Mouse (Mus musculus): Measurements from ENCODE around the gene Cc2d2b. TPM values are rescaled to one million over a fixed set of nuclear protein-coding genes. Genes with fewer than 3 reads are reported as not detected.

Cc2d2b gene
- polyA plus RNA-seq, 1 experiment: 0.18 TPM

GRCm38 (mm10) chr19:40805176-40805737 is 56.7 kb downstream of the Cc2d2b start:
- no peak for TF ChIP-seq FLI1 (IDR thresholded peaks at IDR 0.05; ENCODE audit: low read length)
- TF ChIP-seq GATA1 (IDR thresholded peaks at IDR 0.05; ENCODE audit: borderline replicate concordance, low read length): no peak
- no peaks in the 10 kb centered on the region for H3K27me3 ChIP-seq (replicated peaks)
- H3K36me3 ChIP-seq (replicated peaks; ENCODE audit: low read length): peaks cover 41% of the 10 kb centered on the region
- peaks cover 55% of the 10 kb centered on the region for H3K4me1 ChIP-seq
- no peaks in the 10 kb centered on the region for H3K9me3 ChIP-seq
- no peak overlapping the region for H3K4me3 ChIP-seq (replicated peaks)

DNA sequence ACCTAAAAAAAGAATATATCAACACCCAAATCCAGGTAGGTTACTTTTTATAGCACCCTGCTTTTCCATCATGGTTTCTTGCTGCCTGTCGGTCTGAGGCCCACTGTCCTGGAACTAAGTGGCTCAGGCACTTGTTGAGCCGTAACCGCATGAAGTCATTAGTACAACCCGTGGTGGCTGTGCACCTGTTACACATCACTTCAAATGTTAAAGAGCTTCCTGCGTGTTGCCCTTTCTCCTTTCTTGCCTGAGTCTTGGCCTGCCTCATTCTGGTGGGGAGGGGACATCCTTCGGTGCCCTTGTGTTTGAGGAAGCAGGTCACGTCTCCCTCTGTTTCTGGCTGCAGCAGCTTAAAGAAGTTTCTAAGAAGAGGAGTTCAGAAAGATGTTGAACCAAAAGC is 61.3 kb downstream of the Cc2d2b start:
- no peak for TF ChIP-seq GATA1 (IDR thresholded peaks at IDR 0.05; ENCODE audit: borderline replicate concordance, low read length)
- TF ChIP-seq FLI1 (IDR thresholded peaks at IDR 0.05; ENCODE audit: low read length): no peak
- peaks cover 78% of the 10 kb centered on the region for H3K4me1 ChIP-seq
- peaks cover 57% of the 10 kb centered on the region for H3K36me3 ChIP-seq (replicated peaks; ENCODE audit: low read length)
- H3K27me3 ChIP-seq (replicated peaks): no peaks in the 10 kb centered on the region
- no peaks in the 10 kb centered on the region for H3K9me3 ChIP-seq
- H3K4me3 ChIP-seq (replicated peaks): no peak overlapping the region

GRCm38 (mm10) chr19:40811840-40812239 is 63.3 kb downstream of the Cc2d2b start:
- Histone ChIP-seq H3K9me3 (no peaks in the 10 kb centered on the region), H3K4me3 (replicated peaks) (peak overlapping the region; percentile 11), H3K36me3 (replicated peaks; ENCODE audit: low read length) (peaks cover 59% of the 10 kb centered on the region), H3K27me3 (replicated peaks) (no peaks in the 10 kb centered on the region), H3K4me1 (peaks cover 85% of the 10 kb centered on the region)
- TF ChIP-seq FLI1 (IDR thresholded peaks at IDR 0.05; ENCODE audit: low read length) (no peak), GATA1 (IDR thresholded peaks at IDR 0.05; ENCODE audit: borderline replicate concordance, low read length) (no peak)

DNA sequence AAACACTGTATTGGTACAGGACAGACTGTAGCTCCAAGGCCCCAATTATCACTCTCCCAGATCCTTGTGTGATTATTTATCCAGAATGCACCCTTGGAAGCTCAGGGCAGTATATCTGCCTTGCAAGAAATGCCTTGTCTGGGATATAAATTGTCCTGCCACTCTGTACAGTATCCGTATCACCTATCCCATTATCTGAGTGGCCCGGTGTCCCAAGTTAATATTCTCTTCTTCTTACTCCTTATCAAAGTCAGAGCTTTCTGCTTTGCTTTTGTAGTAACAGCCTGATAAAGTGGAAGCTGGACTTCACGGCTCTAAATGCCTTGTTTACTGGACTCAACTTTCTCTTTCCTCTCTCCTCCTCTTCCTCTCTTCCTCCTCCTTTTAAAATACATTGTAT is 64.2 kb downstream of the Cc2d2b start:
- H3K9me3 ChIP-seq: no peaks in the 10 kb centered on the region
- H3K4me1 ChIP-seq: peaks cover 86% of the 10 kb centered on the region
- peaks cover 56% of the 10 kb centered on the region for H3K36me3 ChIP-seq (replicated peaks; ENCODE audit: low read length)
- no peaks in the 10 kb centered on the region for H3K27me3 ChIP-seq (replicated peaks)
- TF ChIP-seq FLI1 (IDR thresholded peaks at IDR 0.05; ENCODE audit: low read length) (no peak), GATA1 (IDR thresholded peaks at IDR 0.05; ENCODE audit: borderline replicate concordance, low read length) (no peak)
- H3K4me3 ChIP-seq (replicated peaks): peak overlapping the region; percentile 88

DNA sequence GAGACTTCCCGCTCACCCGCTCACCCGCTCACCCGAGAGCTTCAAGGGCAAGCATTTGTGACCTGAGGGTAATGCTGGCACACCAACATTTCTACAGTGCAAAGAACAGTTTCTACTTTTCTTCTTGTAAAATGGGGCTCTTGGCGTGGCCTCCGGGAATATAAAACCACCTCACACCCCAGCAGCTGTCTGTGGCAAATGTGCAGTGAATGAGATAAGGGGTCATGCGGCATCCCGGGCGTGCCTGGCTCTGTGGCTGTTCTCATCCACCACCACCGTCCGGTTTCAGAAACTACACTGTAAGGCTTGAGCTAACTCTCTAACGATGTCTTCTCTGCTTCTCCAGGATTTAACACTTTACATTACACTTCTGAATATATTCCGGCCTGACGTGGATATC is 64.8 kb downstream of the Cc2d2b start:
- H3K4me1 ChIP-seq: peaks cover 86% of the 10 kb centered on the region
- no peaks in the 10 kb centered on the region for H3K27me3 ChIP-seq (replicated peaks)
- H3K36me3 ChIP-seq (replicated peaks; ENCODE audit: low read length): peaks cover 50% of the 10 kb centered on the region
- TF ChIP-seq FLI1 (IDR thresholded peaks at IDR 0.05; ENCODE audit: low read length) (no peak), GATA1 (IDR thresholded peaks at IDR 0.05; ENCODE audit: borderline replicate concordance, low read length) (peak; percentile 71; the same call in 1 of the 3 replicates)
- H3K4me3 ChIP-seq (replicated peaks): peak overlapping the region; percentile 88
- no peaks in the 10 kb centered on the region for H3K9me3 ChIP-seq

DNA sequence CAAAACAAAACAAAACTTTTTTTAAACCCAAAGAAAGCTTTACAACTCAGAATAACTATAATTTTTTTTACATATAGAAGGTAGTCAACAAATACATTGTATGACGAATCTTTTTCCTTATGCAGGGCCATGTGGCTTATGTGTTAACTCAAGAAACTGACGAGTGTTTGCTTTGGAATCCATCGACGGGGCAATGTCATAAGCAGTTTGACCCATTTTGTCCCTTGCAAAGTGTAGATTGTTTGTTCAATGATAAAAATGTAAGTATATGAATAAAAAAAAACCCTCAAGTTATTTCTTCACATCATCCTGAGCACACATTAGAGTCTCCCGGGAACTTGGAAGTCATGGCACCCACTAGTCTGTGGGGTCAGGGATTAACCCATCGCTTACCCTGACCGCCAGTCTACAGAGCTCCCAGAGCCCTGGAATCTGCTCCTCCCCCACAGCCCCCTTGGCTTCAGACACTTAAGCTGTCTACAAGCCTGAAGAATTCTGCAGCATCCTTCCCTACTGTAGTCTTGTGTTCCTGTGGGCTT is 67.2 kb downstream of the Cc2d2b start:
- peak overlapping the region; percentile 53 for H3K4me3 ChIP-seq (replicated peaks)
- peaks cover 94% of the 10 kb centered on the region for H3K4me1 ChIP-seq
- H3K36me3 ChIP-seq (replicated peaks; ENCODE audit: low read length): peaks cover 28% of the 10 kb centered on the region
- no peaks in the 10 kb centered on the region for H3K9me3 ChIP-seq
- no peaks in the 10 kb centered on the region for H3K27me3 ChIP-seq (replicated peaks)
- TF ChIP-seq FLI1 (IDR thresholded peaks at IDR 0.05; ENCODE audit: low read length): no peak
- no peak for TF ChIP-seq GATA1 (IDR thresholded peaks at IDR 0.05; ENCODE audit: borderline replicate concordance, low read length)

- peaks cover 19% of the 10 kb centered on the region for H3K36me3 ChIP-seq (replicated peaks; ENCODE audit: low read length)
- H3K27me3 ChIP-seq (replicated peaks): no peaks in the 10 kb centered on the region
- peaks cover 94% of the 10 kb centered on the region for H3K4me1 ChIP-seq
- H3K9me3 ChIP-seq: no peaks in the 10 kb centered on the region
- no peak for TF ChIP-seq GATA1 (IDR thresholded peaks at IDR 0.05; ENCODE audit: borderline replicate concordance, low read length)
- TF ChIP-seq FLI1 (IDR thresholded peaks at IDR 0.05; ENCODE audit: low read length): no peak
- H3K4me3 ChIP-seq (replicated peaks): peak overlapping the region; percentile 87
Measured at GRCm38 (mm10) chr19:40817901-40818532, 69.5 kb downstream of the Cc2d2b start.

DNA sequence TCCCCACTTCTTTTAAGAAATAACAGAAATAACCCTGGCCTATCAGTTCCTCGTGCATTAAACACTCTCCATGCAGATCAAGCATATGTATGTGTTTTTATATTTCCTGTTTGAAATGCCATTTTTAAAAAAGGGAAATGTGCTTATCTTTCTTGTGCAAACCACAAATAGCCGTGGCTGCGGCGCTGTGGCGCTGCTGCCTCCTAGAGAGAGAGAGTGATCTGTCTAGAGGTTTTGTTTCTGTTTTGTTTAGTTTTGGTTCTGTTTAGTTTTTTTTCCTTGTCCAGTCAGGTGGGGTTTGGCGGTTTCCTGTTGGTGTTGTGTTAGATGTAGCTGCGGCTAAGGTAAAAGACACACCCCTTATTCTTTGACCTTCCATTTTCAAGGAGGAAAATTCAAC is 70.2 kb downstream of the Cc2d2b start:
- peaks cover 19% of the 10 kb centered on the region for H3K36me3 ChIP-seq (replicated peaks; ENCODE audit: low read length)
- peak; percentile 66; the same call in 1 of the 3 replicates for TF ChIP-seq GATA1 (IDR thresholded peaks at IDR 0.05; ENCODE audit: borderline replicate concordance, low read length)
- TF ChIP-seq FLI1 (IDR thresholded peaks at IDR 0.05; ENCODE audit: low read length): no peak
- no peaks in the 10 kb centered on the region for H3K27me3 ChIP-seq (replicated peaks)
- peak overlapping the region; percentile 87 for H3K4me3 ChIP-seq (replicated peaks)
- H3K9me3 ChIP-seq: no peaks in the 10 kb centered on the region
- H3K4me1 ChIP-seq: peaks cover 92% of the 10 kb centered on the region

DNA sequence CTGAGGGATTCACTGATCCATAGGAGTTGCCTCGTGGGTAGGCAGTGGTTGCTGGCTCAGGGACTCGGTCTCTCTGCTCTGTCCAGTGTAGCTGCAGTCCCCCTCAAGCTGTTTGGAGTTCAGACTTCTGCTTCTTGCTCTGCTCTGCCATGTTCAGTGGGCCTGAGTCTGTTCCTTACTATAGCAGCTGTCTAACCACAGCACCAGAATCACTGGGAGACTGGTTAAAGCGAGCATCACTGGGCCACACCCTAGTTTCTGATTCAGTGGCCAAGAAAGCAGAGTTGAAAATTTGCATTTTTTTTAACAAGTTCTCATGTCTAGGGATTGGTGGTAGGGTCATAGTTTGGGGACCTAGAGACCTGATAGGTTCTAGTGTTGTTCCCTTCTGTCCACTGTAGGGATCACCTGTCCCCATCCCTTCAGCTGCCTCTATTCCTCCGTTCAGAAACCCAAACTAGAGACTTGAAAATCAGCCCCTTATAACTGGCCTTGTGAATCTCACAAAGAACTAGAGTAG is 72.8 kb downstream of the Cc2d2b start:
- Histone ChIP-seq H3K9me3 (no peaks in the 10 kb centered on the region), H3K36me3 (replicated peaks; ENCODE audit: low read length) (peaks cover 7% of the 10 kb centered on the region), H3K4me3 (replicated peaks) (peak overlapping the region; percentile 17), H3K4me1 (peaks cover 91% of the 10 kb centered on the region), H3K27me3 (replicated peaks) (no peaks in the 10 kb centered on the region)
- no peak for TF ChIP-seq GATA1 (IDR thresholded peaks at IDR 0.05; ENCODE audit: borderline replicate concordance, low read length)
- TF ChIP-seq FLI1 (IDR thresholded peaks at IDR 0.05; ENCODE audit: low read length): no peak

- Histone ChIP-seq H3K27me3 (replicated peaks) (no peaks in the 10 kb centered on the region), H3K9me3 (no peaks in the 10 kb centered on the region), H3K4me3 (replicated peaks) (no peak overlapping the region), H3K36me3 (replicated peaks; ENCODE audit: low read length) (peaks cover 3% of the 10 kb centered on the region), H3K4me1 (peaks cover 89% of the 10 kb centered on the region)
- TF ChIP-seq FLI1 (IDR thresholded peaks at IDR 0.05; ENCODE audit: low read length): no peak
- no peak for TF ChIP-seq GATA1 (IDR thresholded peaks at IDR 0.05; ENCODE audit: borderline replicate concordance, low read length)
Measured at GRCm38 (mm10) chr19:40825636-40826035, 77.1 kb downstream of the Cc2d2b start.

All from megakaryocyte, embryonic 14.5 days (primary cell).